Mouse (Mus musculus): ENCODE results near the gene Gabrb1. TPM values are rescaled to one million over a fixed set of nuclear protein-coding genes. Genes with fewer than 3 reads are reported as not detected.

Gabrb1 gene
- polyA plus RNA-seq, 1 experiment from 2014 or later: 0.93 TPM

DNA sequence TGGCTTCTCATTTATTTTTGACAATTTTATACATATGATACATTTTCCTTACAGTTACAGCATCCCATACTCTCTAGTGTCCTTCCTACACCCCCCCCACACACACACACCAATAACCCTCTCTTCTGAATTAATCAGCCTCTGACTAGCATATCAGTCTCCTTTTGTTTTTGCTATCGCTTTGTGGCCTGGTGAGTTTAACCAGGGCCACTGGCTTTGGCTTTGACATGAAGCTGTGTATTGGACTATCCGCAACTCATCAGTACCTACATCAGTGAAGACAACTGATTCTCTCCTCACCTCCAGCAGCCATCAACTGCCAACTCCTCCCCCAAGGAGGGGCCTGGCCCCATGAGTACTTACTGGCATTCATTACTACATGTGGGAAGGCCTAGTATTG lies 437.1 kb downstream of the Gabrb1 start:
- no peak for DNase-seq (ENCODE audit: low spot score)

GRCm38 (mm10) chr5:72104274-72104921 lies 446.5 kb downstream of the Gabrb1 start:
- H3K36me3 ChIP-seq (ENCODE audit: control insufficient read depth, insufficient read depth, low read length): no peaks in the 10 kb centered on the region
- H3K4me1 ChIP-seq (ENCODE audit: control insufficient read depth, insufficient read depth, low read length): no peaks in the 10 kb centered on the region
- no peak overlapping the region for H3K4me2 ChIP-seq (ENCODE audit: low read depth)
- no peaks in the 10 kb centered on the region for H3K27me3 ChIP-seq (ENCODE audit: control insufficient read depth, insufficient read depth, low read length)
- H3K27ac ChIP-seq (ENCODE audit: low read depth, low read length): no peak overlapping the region
- H3K4me3 ChIP-seq (ENCODE audit: low read depth, low read length): no peak overlapping the region
- no peak for DNase-seq (ENCODE audit: low spot score)
- no peak overlapping the region for H3K9ac ChIP-seq (ENCODE audit: low read length)
- ATAC-seq (ENCODE audit: insufficient read depth, low FRiP score, low TSS enrichment): no peak; the same call in 1 of the 2 replicates
- WGBS: 54% methylated on average over 7 of the region's 7 CpGs
- H3K9me3 ChIP-seq (ENCODE audit: control insufficient read depth, low read length): no peaks in the 10 kb centered on the region

More for the DNA sequence above, 437.1 kb downstream of the Gabrb1 start:
- H3K27me3 ChIP-seq (ENCODE audit: control insufficient read depth, insufficient read depth, low read length): no peaks in the 10 kb centered on the region
- ATAC-seq (ENCODE audit: insufficient read depth, low FRiP score, low TSS enrichment): no peak
- H3K9ac ChIP-seq (ENCODE audit: low read length): no peak overlapping the region
- no peak overlapping the region for H3K4me2 ChIP-seq (ENCODE audit: low read depth)
- no peaks in the 10 kb centered on the region for H3K4me1 ChIP-seq (ENCODE audit: control insufficient read depth, insufficient read depth, low read length)
- H3K27ac ChIP-seq (ENCODE audit: low read depth, low read length): no peak overlapping the region
- H3K9me3 ChIP-seq (ENCODE audit: control insufficient read depth, low read length): no peaks in the 10 kb centered on the region
- no peaks in the 10 kb centered on the region for H3K36me3 ChIP-seq (ENCODE audit: control insufficient read depth, insufficient read depth, low read length)
- WGBS: 92% methylated on average over 2 of the region's 2 CpGs
- no peak overlapping the region for H3K4me3 ChIP-seq (ENCODE audit: low read depth, low read length)

DNA sequence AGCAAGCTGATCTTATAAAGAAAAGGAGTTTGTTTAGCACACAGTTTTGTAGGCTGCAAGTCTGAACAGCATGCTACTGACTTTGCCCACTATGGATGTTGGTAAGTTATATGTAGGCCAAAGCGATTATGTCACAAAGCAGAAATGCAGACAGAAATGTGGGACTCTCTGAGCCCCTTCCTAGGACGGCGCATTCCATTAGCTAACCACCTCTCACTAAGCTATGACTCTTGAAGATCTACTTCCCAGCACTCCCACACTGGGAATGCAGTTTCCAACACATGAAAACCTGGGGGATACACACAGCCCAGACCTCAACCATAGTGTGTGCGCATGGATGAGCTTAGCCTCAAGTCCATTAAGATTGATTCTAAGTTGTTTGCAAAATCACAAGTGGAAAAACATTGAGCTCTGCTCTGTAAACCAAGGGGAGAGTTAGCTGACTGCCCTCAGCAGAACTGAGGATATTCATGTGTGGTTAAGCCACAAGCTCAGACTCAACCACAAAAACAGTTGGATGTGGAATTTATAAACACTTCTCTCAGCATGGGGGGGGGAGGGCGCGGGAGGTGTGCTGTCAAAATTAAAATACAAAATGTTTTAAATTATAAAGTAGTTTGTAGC lies 464.6 kb downstream of the Gabrb1 start:
- no peaks in the 10 kb centered on the region for H3K36me3 ChIP-seq (ENCODE audit: control insufficient read depth, insufficient read depth, low read length)
- no peaks in the 10 kb centered on the region for H3K27me3 ChIP-seq (ENCODE audit: control insufficient read depth, insufficient read depth, low read length)
- H3K4me2 ChIP-seq (ENCODE audit: low read depth): no peak overlapping the region
- DNase-seq (ENCODE audit: low spot score): no peak
- no peak overlapping the region for H3K9ac ChIP-seq (ENCODE audit: low read length)
- no peak overlapping the region for H3K27ac ChIP-seq (ENCODE audit: low read depth, low read length)
- WGBS: 89% methylated on average over 6 of the region's 6 CpGs
- no peaks in the 10 kb centered on the region for H3K9me3 ChIP-seq (ENCODE audit: control insufficient read depth, low read length)
- H3K4me3 ChIP-seq (ENCODE audit: low read depth, low read length): no peak overlapping the region
- no peaks in the 10 kb centered on the region for H3K4me1 ChIP-seq (ENCODE audit: control insufficient read depth, insufficient read depth, low read length)
- no peak for ATAC-seq (ENCODE audit: insufficient read depth, low FRiP score, low TSS enrichment)

DNA sequence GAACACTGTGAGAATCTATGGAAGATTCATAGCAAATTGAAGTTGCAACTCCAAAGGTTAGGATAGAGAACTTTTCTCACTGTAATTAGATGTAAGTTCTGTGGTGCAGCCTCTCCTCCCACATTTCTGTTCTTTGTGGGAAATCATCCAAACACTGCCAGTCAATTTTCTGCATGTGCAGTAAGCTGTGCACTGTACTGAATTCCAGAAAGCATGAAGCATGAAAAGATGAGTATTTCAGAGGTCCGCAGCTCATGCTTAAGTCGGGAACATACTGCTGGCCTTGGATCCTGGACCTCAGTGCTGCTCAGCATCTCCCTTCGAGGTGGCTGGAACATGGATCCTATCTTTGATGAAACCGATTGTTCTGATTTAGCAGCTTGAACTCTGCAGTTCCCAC lies 468.8 kb downstream of the Gabrb1 start:
- 89% methylated on average over 4 of the region's 4 CpGs for WGBS
- no peaks in the 10 kb centered on the region for H3K27me3 ChIP-seq (ENCODE audit: control insufficient read depth, insufficient read depth, low read length)
- ATAC-seq (ENCODE audit: insufficient read depth, low FRiP score, low TSS enrichment) (no peak), DNase-seq (ENCODE audit: low spot score) (no peak)
- no peak overlapping the region for H3K27ac ChIP-seq (ENCODE audit: low read depth, low read length)
- no peak overlapping the region for H3K4me3 ChIP-seq (ENCODE audit: low read depth, low read length)
- no peaks in the 10 kb centered on the region for H3K9me3 ChIP-seq (ENCODE audit: control insufficient read depth, low read length)
- H3K4me2 ChIP-seq (ENCODE audit: low read depth): no peak overlapping the region
- H3K9ac ChIP-seq (ENCODE audit: low read length): no peak overlapping the region
- H3K4me1 ChIP-seq (ENCODE audit: control insufficient read depth, insufficient read depth, low read length): no peaks in the 10 kb centered on the region
- no peaks in the 10 kb centered on the region for H3K36me3 ChIP-seq (ENCODE audit: control insufficient read depth, insufficient read depth, low read length)

- Histone ChIP-seq H3K4me3 (ENCODE audit: low read depth, low read length) (no peak overlapping the region), H3K27ac (ENCODE audit: low read depth, low read length) (no peak overlapping the region), H3K36me3 (ENCODE audit: control insufficient read depth, insufficient read depth, low read length) (no peaks in the 10 kb centered on the region), H3K4me1 (ENCODE audit: control insufficient read depth, insufficient read depth, low read length) (no peaks in the 10 kb centered on the region), H3K9ac (ENCODE audit: low read length) (no peak overlapping the region), H3K4me2 (ENCODE audit: low read depth) (no peak overlapping the region), H3K9me3 (ENCODE audit: control insufficient read depth, low read length) (no peaks in the 10 kb centered on the region), H3K27me3 (ENCODE audit: control insufficient read depth, insufficient read depth, low read length) (no peaks in the 10 kb centered on the region)
- 60% methylated on average over 2 of the region's 2 CpGs for WGBS
- DNase-seq (ENCODE audit: low spot score) (no peak), ATAC-seq (ENCODE audit: insufficient read depth, low FRiP score, low TSS enrichment) (no peak)
These were observed 476.0 kb downstream of the Gabrb1 start for GRCm38 (mm10) chr5:72133906-72134305.

DNA sequence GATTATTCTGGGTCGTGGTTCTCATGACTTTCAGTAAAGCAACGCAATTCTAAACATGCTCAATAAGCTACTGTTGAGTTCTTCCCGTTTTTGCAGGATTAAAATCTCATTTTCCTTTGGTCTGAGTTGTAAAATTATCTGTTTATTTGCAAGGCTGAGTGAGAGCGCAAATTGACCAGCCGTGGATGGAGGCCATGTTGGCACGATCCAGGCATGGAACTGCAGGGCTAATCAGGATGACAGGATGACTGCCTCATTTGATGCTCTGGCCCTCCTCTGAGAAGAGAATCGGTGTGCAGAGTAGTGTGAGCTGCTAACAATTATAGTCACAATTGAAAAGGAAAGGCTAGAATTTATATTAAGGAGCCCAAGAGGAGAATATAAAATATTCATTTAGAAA lies 480.3 kb downstream of the Gabrb1 start:
- H3K9ac ChIP-seq (ENCODE audit: low read length): no peak overlapping the region
- H3K27ac ChIP-seq (ENCODE audit: low read depth, low read length): no peak overlapping the region
- no peak overlapping the region for H3K4me3 ChIP-seq (ENCODE audit: low read depth, low read length)
- no peaks in the 10 kb centered on the region for H3K27me3 ChIP-seq (ENCODE audit: control insufficient read depth, insufficient read depth, low read length)
- H3K9me3 ChIP-seq (ENCODE audit: control insufficient read depth, low read length): no peaks in the 10 kb centered on the region
- no peaks in the 10 kb centered on the region for H3K4me1 ChIP-seq (ENCODE audit: control insufficient read depth, insufficient read depth, low read length)
- DNase-seq (ENCODE audit: low spot score) (no peak), ATAC-seq (ENCODE audit: insufficient read depth, low FRiP score, low TSS enrichment) (no peak)
- no peaks in the 10 kb centered on the region for H3K36me3 ChIP-seq (ENCODE audit: control insufficient read depth, insufficient read depth, low read length)
- WGBS: 87% methylated on average over 7 of the region's 7 CpGs
- no peak overlapping the region for H3K4me2 ChIP-seq (ENCODE audit: low read depth)

- Histone ChIP-seq H3K27me3 (ENCODE audit: control insufficient read depth, insufficient read depth, low read length) (no peaks in the 10 kb centered on the region), H3K4me2 (ENCODE audit: low read depth) (no peak overlapping the region), H3K9ac (ENCODE audit: low read length) (no peak overlapping the region), H3K9me3 (ENCODE audit: control insufficient read depth, low read length) (no peaks in the 10 kb centered on the region), H3K36me3 (ENCODE audit: control insufficient read depth, insufficient read depth, low read length) (no peaks in the 10 kb centered on the region), H3K27ac (ENCODE audit: low read depth, low read length) (no peak overlapping the region), H3K4me3 (ENCODE audit: low read depth, low read length) (no peak overlapping the region), H3K4me1 (ENCODE audit: control insufficient read depth, insufficient read depth, low read length) (no peaks in the 10 kb centered on the region)
- no peak for DNase-seq (ENCODE audit: low spot score)
- no peak for ATAC-seq (ENCODE audit: insufficient read depth, low FRiP score, low TSS enrichment)
- WGBS: 83% methylated on average over 1 of the region's 1 CpGs
These were observed 481.7 kb downstream of the Gabrb1 start for GRCm38 (mm10) chr5:72139619-72140018.

DNA sequence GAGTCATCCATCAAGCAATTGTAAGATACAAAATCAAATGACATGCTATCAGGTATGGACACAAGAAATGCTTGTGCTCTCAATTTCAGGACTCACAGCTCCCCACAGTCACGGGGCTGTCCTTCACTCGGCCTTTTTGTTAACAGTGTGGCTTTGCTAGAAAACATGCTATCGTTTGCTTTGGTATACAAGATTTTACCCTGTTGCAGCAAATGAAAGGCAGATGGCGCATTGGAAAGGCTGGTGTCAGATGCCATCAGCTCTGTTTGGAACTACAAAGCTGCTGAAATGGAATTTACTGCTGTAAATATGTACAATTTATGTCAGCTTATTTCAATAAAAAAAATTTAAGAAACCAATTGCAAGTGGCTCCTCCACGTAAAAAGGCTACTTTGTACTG lies 490.8 kb downstream of the Gabrb1 start:
- no peaks in the 10 kb centered on the region for H3K27me3 ChIP-seq (ENCODE audit: control insufficient read depth, insufficient read depth, low read length)
- no peak for ATAC-seq (ENCODE audit: insufficient read depth, low FRiP score, low TSS enrichment)
- H3K9me3 ChIP-seq (ENCODE audit: control insufficient read depth, low read length): no peaks in the 10 kb centered on the region
- no peak overlapping the region for H3K4me3 ChIP-seq (ENCODE audit: low read depth, low read length)
- H3K27ac ChIP-seq (ENCODE audit: low read depth, low read length): no peak overlapping the region
- no peak overlapping the region for H3K4me2 ChIP-seq (ENCODE audit: low read depth)
- DNase-seq (ENCODE audit: low spot score): no peak
- no peaks in the 10 kb centered on the region for H3K36me3 ChIP-seq (ENCODE audit: control insufficient read depth, insufficient read depth, low read length)
- no peak overlapping the region for H3K9ac ChIP-seq (ENCODE audit: low read length)
- H3K4me1 ChIP-seq (ENCODE audit: control insufficient read depth, insufficient read depth, low read length): no peaks in the 10 kb centered on the region
- 75% methylated on average over 5 of the region's 5 CpGs for WGBS

- Histone ChIP-seq H3K9me3 (ENCODE audit: control insufficient read depth, low read length) (no peaks in the 10 kb centered on the region), H3K4me1 (ENCODE audit: control insufficient read depth, insufficient read depth, low read length) (no peaks in the 10 kb centered on the region), H3K4me3 (ENCODE audit: low read depth, low read length) (no peak overlapping the region), H3K27me3 (ENCODE audit: control insufficient read depth, insufficient read depth, low read length) (no peaks in the 10 kb centered on the region), H3K36me3 (ENCODE audit: control insufficient read depth, insufficient read depth, low read length) (no peaks in the 10 kb centered on the region), H3K4me2 (ENCODE audit: low read depth) (no peak overlapping the region), H3K9ac (ENCODE audit: low read length) (no peak overlapping the region), H3K27ac (ENCODE audit: low read depth, low read length) (no peak overlapping the region)
- ATAC-seq (ENCODE audit: insufficient read depth, low FRiP score, low TSS enrichment) (no peak), DNase-seq (ENCODE audit: low spot score) (no peak)
- WGBS: 97% methylated on average over 5 of the region's 5 CpGs
These were observed 493.0 kb downstream of the Gabrb1 start for GRCm38 (mm10) chr5:72150870-72151269.
